Mouse (Mus musculus): ENCODE measurements around the gene Mab21l3. TPM values are rescaled to one million over a fixed set of nuclear protein-coding genes. Genes with fewer than 3 reads are reported as not detected.

Gene Mab21l3
- polyA plus RNA-seq, 1 experiment = 0.57 TPM

DNA sequence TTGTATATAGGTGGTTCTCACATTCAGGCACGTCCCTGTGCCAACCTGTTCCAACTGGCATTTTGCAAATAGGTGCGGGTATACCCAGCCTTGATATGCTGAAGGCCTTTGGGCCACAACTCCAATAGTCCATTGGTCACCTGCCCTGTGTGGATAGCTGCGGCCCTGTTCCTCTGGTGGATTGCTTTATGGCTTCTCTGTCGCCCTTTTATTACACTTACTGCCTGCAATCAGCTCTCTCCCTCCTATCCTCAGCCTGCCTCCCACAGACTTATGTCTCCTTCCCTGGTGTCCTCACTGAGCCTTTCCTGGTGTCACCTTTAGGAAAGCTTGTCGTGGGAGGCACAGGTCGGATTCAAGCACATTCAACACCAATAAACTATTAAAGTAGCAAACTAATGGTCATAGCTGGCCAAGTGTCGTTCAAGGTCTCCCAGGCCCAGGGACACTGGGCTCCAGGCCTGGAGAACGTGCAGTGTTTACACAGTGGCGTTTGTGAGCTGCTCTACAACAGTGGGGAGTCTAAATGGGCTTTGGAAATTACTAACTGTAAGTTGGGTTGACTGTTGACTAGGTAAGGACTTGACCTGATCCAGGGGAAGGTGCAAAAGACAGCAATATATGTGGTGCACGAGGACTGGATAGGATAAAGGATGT is 63.9 kb downstream of the Mab21l3 start:
- no peak overlapping the region for H3ac ChIP-seq (ENCODE audit: control insufficient read depth, insufficient read length, low read depth)
- TF ChIP-seq FOSL1 (IDR thresholded peaks at IDR 0.05; ENCODE audit: insufficient read depth, low read length, poor library complexity, severe bottlenecking) (no peak), CTCF (IDR thresholded peaks at IDR 0.05; ENCODE audit: control insufficient read depth, insufficient read depth, insufficient read length) (no peak), MYOG (IDR thresholded peaks at IDR 0.05; ENCODE audit: control insufficient read depth, extremely low read depth, insufficient read length) (no peak), MAX (IDR thresholded peaks at IDR 0.05) (no peak), CEBPB (IDR thresholded peaks at IDR 0.05; ENCODE audit: low read depth) (no peak), MYOD1 (IDR thresholded peaks at IDR 0.05; ENCODE audit: control insufficient read depth, insufficient read length, low read depth) (no peak), USF1 (IDR thresholded peaks at IDR 0.05; ENCODE audit: low read depth) (no peak)
- H3K36me3 ChIP-seq (ENCODE audit: control insufficient read depth, insufficient read depth) = no peaks in the 10 kb centered on the region
- H3K4me3 ChIP-seq (ENCODE audit: insufficient read depth, poor library complexity, severe bottlenecking) = no peak overlapping the region
- peaks cover 8% of the 10 kb centered on the region for H3K27me3 ChIP-seq (ENCODE audit: control insufficient read depth, insufficient read depth, insufficient read length)
- H3K79me3 ChIP-seq (ENCODE audit: low read depth) = no peaks in the 10 kb centered on the region
- no peaks in the 10 kb centered on the region for H3K79me2 ChIP-seq (ENCODE audit: control insufficient read depth, insufficient read depth)

GRCm38 (mm10) chr3:101783793-101784192 is 65.0 kb downstream of the Mab21l3 start:
- TF ChIP-seq FOSL1 (IDR thresholded peaks at IDR 0.05; ENCODE audit: insufficient read depth, low read length, poor library complexity, severe bottlenecking) (no peak), MYOD1 (IDR thresholded peaks at IDR 0.05; ENCODE audit: control insufficient read depth, insufficient read length, low read depth) (no peak), CEBPB (IDR thresholded peaks at IDR 0.05; ENCODE audit: low read depth) (no peak), CTCF (IDR thresholded peaks at IDR 0.05; ENCODE audit: control insufficient read depth, insufficient read depth, insufficient read length) (no peak), MYOG (IDR thresholded peaks at IDR 0.05; ENCODE audit: control insufficient read depth, extremely low read depth, insufficient read length) (no peak), USF1 (IDR thresholded peaks at IDR 0.05; ENCODE audit: low read depth) (no peak), MAX (IDR thresholded peaks at IDR 0.05) (no peak)
- H3K36me3 ChIP-seq (ENCODE audit: control insufficient read depth, insufficient read depth) = no peaks in the 10 kb centered on the region
- H3K79me3 ChIP-seq (ENCODE audit: low read depth) = no peaks in the 10 kb centered on the region
- H3K27me3 ChIP-seq (ENCODE audit: control insufficient read depth, insufficient read depth, insufficient read length) = peaks cover 8% of the 10 kb centered on the region
- H3K79me2 ChIP-seq (ENCODE audit: control insufficient read depth, insufficient read depth) = no peaks in the 10 kb centered on the region
- H3ac ChIP-seq (ENCODE audit: control insufficient read depth, insufficient read length, low read depth) = no peak overlapping the region
- H3K4me3 ChIP-seq (ENCODE audit: insufficient read depth, poor library complexity, severe bottlenecking) = no peak overlapping the region

DNA sequence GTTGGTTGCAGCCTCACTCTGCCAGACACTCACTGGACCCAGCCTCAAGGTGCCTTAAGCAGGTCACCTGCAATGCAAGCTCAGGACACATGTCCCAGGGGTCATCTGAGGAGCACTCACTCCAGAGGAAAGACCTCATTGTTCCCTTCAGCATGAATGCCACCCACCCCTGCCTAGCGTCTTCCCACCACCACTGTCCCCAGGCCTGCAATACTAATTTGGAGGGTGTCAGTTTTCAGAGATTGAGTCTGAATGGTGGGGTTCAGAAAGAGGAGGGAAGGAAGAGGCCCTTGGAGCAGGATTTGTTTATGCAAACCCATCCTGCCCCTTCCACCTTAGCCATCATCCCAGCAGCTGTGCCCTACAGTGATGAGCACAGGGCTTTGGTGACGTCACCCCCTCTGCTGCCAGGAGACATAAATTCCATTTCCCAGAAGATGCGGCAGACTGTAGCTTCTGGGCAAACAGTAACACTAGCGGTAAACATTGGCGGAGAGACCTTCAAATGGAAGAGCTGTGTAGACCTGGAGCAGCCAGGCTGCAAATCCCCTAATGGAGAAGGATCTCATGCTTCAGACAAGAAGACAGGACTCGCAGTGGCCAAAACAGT is 67.8 kb downstream of the Mab21l3 start:
- TF ChIP-seq MAX (IDR thresholded peaks at IDR 0.05) = no peak
- TF ChIP-seq MYOG (IDR thresholded peaks at IDR 0.05; ENCODE audit: control insufficient read depth, extremely low read depth, insufficient read length) = no peak
- no peak for TF ChIP-seq USF1 (IDR thresholded peaks at IDR 0.05; ENCODE audit: low read depth)
- no peak for TF ChIP-seq CTCF (IDR thresholded peaks at IDR 0.05; ENCODE audit: control insufficient read depth, insufficient read depth, insufficient read length)
- TF ChIP-seq CEBPB (IDR thresholded peaks at IDR 0.05; ENCODE audit: low read depth) = no peak
- TF ChIP-seq MYOD1 (IDR thresholded peaks at IDR 0.05; ENCODE audit: control insufficient read depth, insufficient read length, low read depth) = no peak
- no peak for TF ChIP-seq FOSL1 (IDR thresholded peaks at IDR 0.05; ENCODE audit: insufficient read depth, low read length, poor library complexity, severe bottlenecking)
- Histone ChIP-seq H3K36me3 (ENCODE audit: control insufficient read depth, insufficient read depth) (no peaks in the 10 kb centered on the region), H3ac (ENCODE audit: control insufficient read depth, insufficient read length, low read depth) (no peak overlapping the region), H3K79me2 (ENCODE audit: control insufficient read depth, insufficient read depth) (no peaks in the 10 kb centered on the region), H3K4me3 (ENCODE audit: insufficient read depth, poor library complexity, severe bottlenecking) (no peak overlapping the region), H3K27me3 (ENCODE audit: control insufficient read depth, insufficient read depth, insufficient read length) (peaks cover 8% of the 10 kb centered on the region), H3K79me3 (ENCODE audit: low read depth) (no peaks in the 10 kb centered on the region)

DNA sequence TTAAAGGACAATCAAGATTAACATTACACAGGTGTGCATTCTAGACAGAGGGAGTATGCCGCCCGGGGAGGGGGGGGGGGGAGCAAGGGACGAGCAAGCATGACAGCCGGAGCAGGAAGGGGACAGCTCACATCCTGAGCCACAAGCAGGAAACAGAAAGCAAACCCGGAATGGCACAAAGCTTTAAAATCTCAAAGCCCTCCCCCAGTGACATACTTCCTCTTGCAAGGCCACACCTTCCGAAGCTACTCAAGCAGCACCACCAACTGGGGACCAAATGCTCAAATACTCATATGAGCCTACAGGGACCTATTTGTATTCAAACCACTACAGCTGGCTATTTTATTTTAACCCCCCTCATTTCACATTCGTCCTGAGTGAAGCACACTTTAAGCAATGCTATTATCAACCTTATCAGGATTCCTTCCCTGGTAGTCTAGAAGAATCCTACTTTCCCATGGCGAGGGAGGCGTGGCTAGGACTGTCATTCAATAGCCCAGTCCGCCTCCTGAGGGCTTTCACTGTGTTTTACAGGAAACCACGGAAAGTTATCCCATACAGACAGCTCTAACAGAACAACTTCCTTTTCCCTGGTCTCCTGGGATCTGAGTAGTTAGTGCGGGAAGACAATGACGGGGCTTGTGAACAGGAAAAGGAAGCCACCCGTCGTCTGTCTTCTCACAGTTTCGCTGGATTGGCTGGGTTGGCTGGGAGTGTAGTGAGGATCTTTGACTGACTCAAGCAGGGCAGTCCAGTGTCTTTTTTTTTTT is 69.7 kb downstream of the Mab21l3 start:
- Histone ChIP-seq H3K36me3 (ENCODE audit: control insufficient read depth, insufficient read depth) (no peaks in the 10 kb centered on the region), H3K79me2 (ENCODE audit: control insufficient read depth, insufficient read depth) (no peaks in the 10 kb centered on the region), H3ac (ENCODE audit: control insufficient read depth, insufficient read length, low read depth) (no peak overlapping the region), H3K79me3 (ENCODE audit: low read depth) (no peaks in the 10 kb centered on the region), H3K27me3 (ENCODE audit: control insufficient read depth, insufficient read depth, insufficient read length) (no peaks in the 10 kb centered on the region), H3K4me3 (ENCODE audit: insufficient read depth, poor library complexity, severe bottlenecking) (no peak overlapping the region)
- TF ChIP-seq CEBPB (IDR thresholded peaks at IDR 0.05; ENCODE audit: low read depth) (no peak), MAX (IDR thresholded peaks at IDR 0.05) (no peak), FOSL1 (IDR thresholded peaks at IDR 0.05; ENCODE audit: insufficient read depth, low read length, poor library complexity, severe bottlenecking) (no peak)

GRCm38 (mm10) chr3:101775732-101776131 is 73.0 kb downstream of the Mab21l3 start:
- Histone ChIP-seq H3K79me2 (ENCODE audit: control insufficient read depth, insufficient read depth) (no peaks in the 10 kb centered on the region), H3K79me3 (ENCODE audit: low read depth) (no peaks in the 10 kb centered on the region), H3K4me3 (ENCODE audit: insufficient read depth, poor library complexity, severe bottlenecking) (no peak overlapping the region), H3ac (ENCODE audit: control insufficient read depth, insufficient read length, low read depth) (no peak overlapping the region), H3K36me3 (ENCODE audit: control insufficient read depth, insufficient read depth) (no peaks in the 10 kb centered on the region), H3K27me3 (ENCODE audit: control insufficient read depth, insufficient read depth, insufficient read length) (no peaks in the 10 kb centered on the region)
- TF ChIP-seq CTCF (IDR thresholded peaks at IDR 0.05; ENCODE audit: control insufficient read depth, insufficient read depth, insufficient read length) (no peak), CEBPB (IDR thresholded peaks at IDR 0.05; ENCODE audit: low read depth) (no peak), MYOD1 (IDR thresholded peaks at IDR 0.05; ENCODE audit: control insufficient read depth, insufficient read length, low read depth) (no peak), FOSL1 (IDR thresholded peaks at IDR 0.05; ENCODE audit: insufficient read depth, low read length, poor library complexity, severe bottlenecking) (no peak), MAX (IDR thresholded peaks at IDR 0.05) (no peak), MYOG (IDR thresholded peaks at IDR 0.05; ENCODE audit: control insufficient read depth, extremely low read depth, insufficient read length) (no peak), USF1 (IDR thresholded peaks at IDR 0.05; ENCODE audit: low read depth) (no peak)

Measured in C2C12 (cell line).